Mouse (Mus musculus) CD4-positive helper T cell, adult 2 months (primary cell): Measurements from ENCODE around the gene Usf2.
"Not testable (repeated sequence)": the region's sequence is repeated elsewhere in the genome, so short reads cannot be mapped to it uniquely, and the experiment has no call there.

Experiments
- DNase-seq: peaks from one replicate; pipeline ENCODE4 v3.0.0-alpha.2; 2012; ENCODE audit warnings: low read depth, missing footprints, low spot score

Gene Usf2

GRCm38 (mm10) chr7:30958109-30958865 lies 1.7 kb upstream of the Usf2 start:
- DNase-seq, result no peak

DNA sequence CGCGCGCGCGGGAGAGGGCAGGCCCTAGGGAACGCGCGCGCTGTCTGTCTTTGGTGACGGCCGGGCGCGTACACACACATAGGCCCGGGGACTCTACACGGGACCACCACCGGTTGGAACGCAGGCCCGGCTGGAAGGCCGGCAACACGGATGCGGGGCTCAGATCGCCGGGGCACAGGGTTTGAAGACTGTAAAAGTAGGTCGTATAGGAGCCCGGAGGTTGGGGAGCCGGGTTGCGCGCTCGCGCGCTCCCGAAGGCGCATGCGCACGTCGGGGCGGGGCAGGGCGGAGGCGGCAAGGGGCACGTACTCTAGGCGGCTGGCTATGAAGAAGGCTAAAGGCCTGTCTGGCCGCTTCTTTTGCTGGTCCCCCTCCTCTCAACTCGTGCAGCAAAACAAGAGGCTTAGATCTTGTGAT lies 772 bp upstream of the Usf2 start:
- peak; percentile 94 for DNase-seq

GRCm38 (mm10) chr7:30956357-30956751 lies 249 bp downstream of the Usf2 start:
- DNase-seq, result no peak

DNA sequence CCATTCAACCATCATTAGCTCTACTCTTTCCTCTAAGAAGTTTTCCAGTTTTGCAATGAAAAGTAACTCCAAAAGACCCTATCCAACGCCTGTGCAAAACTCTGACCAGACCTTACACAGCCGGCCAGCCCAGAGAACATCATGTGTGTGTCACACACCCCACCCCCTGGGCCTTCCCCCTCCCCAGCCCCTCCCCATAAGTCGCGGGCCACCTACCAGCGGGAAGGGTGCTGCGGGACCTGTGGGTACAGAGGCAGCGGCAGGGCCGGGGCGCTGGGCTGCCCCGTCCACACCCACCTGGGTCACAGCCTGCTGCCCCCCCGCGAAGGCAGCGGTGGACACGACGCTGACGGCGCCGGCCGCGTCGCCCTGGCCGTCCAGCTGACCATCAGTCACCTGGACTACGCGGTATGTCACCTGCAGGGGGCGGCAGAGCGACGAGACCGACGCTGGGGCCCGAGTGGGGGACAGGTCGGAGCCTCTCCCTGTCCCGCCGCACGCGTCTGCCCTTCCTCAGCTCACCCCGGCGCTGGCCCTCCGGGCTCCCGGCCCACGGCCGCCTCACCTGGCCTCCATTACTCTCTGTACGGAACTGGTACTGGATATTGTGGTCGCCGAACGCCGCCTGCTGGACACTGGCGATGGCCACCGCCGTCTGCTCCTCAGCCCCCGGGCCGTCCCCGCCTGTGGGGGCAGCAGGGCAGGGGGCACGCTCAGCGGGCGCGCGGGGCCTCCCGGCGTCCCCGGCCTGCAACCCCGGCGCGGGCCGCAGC lies 833 bp downstream of the Usf2 start:
- peak; percentile 73 for DNase-seq

DNA sequence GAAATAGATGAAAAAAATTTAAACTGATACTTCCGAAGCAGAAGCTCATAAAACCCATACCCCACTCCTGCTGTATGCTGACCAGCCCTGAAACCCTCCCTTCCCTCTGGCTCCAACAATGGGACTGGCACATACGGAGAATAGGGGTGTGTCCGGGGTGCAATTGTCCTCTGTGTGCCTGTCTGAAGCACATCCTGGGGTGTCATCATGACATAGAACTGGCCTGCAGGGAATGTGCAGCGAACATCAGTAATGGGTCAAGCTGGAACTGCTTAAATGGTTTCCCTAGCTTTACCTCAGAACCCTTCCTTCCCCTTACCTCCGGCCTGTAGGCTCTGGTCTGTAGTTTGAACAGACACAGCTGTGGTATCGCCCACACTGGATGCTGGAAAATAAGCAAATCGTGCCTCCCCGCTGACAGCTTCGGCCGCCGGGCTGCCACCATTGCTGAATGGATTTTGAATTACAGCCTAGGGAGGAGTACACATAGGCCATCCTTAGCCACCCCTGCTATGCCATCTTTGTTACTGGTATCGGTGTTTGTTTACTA lies 1.6 kb downstream of the Usf2 start:
- no peak for DNase-seq

DNA sequence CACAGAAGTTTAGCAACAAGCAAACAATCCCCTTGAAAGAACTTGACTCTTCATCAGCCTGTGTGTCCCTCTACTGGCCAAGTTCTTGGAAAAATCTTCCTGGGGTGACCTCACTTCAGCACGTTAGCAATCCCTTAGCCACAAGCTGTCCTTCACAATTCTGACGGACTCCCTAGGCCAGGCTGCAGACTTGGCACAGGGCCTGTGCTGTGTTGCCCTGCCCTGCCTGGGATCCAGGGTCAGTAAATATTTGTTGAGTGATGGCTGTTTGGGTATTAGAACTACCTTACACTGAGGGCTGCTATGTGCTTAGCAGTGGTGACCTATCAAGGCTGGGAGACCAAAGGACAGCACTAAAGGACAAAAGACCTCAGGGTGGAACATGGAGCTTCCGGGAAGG lies 2.6 kb downstream of the Usf2 start:
- no peak for DNase-seq

GRCm38 (mm10) chr7:30953459-30953858 lies 3.1 kb downstream of the Usf2 start:
- no peak for DNase-seq

- no peak for DNase-seq
Observed at GRCm38 (mm10) chr7:30952441-30953265, 4.0 kb downstream of the Usf2 start.

- DNase-seq, result not testable (repeated sequence)
Observed at GRCm38 (mm10) chr7:30949902-30950301, 6.7 kb downstream of the Usf2 start.

- no peak for DNase-seq
Observed at GRCm38 (mm10) chr7:30945876-30946275, 10.7 kb downstream of the Usf2 start.

GRCm38 (mm10) chr7:30945466-30945865 lies 11.1 kb downstream of the Usf2 start:
- DNase-seq, result not testable (repeated sequence)

GRCm38 (mm10) chr7:30944706-30945105 lies 11.9 kb downstream of the Usf2 start:
- not testable (repeated sequence) for DNase-seq

- no peak for DNase-seq
Observed at GRCm38 (mm10) chr7:30943909-30944635, 12.5 kb downstream of the Usf2 start, which contains the start of gene Hamp. Hamp (minus strand) TSS chr7:30944032.

DNA sequence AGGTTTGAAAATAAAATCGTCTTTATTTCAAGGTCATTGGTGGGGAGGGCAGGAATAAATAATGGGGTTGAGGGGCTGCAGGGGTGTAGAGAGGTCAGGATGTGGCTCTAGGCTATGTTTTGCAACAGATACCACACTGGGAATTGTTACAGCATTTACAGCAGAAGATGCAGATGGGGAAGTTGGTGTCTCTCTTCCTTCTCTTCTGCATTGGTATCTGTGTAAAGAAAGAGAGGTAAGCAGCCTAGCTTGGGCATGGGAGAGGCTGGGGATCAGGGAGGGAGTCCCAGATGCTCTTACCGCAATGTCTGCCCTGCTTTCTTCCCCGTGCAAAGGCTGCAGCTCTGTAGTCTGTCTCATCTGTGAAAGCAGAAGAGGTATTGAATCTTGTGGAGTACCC lies 14.2 kb downstream of the Usf2 start:
- DNase-seq, result not testable (repeated sequence)

- peak; percentile 25 for DNase-seq
Observed at GRCm38 (mm10) chr7:30940070-30940469, 16.5 kb downstream of the Usf2 start.

- not testable (repeated sequence) for DNase-seq
Observed at GRCm38 (mm10) chr7:30935422-30936099, 21.0 kb downstream of the Usf2 start.

DNA sequence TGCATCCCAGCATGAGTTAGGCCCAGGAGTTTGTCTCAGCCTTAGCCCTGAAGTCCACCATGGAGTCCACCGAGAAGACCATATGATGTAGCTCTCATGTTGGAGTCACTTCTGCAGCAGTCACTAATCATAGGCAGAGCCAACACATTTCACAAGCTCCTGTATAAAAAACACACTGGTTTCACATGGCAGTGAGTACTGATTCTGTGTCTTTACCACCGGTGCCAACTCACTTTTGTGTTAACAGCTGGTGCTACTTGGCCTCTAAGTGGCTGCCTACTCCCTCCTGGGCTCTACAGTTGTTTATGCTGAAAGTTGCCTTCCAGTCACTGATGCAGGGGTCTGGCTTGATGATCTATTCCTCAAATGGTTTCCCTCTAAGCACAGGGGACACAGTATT lies 32.0 kb downstream of the Usf2 start, which contains the start of gene Hamp2:
Gene Hamp2, minus strand, starts transcription at position 101 of the 400 bp plus-strand sequence.
- DNase-seq, result not testable (repeated sequence)

GRCm38 (mm10) chr7:30924071-30924470 lies 32.5 kb downstream of the Usf2 start:
- no peak for DNase-seq

GRCm38 (mm10) chr7:30922490-30922889 lies 34.1 kb downstream of the Usf2 start:
- not testable (repeated sequence) for DNase-seq

DNA sequence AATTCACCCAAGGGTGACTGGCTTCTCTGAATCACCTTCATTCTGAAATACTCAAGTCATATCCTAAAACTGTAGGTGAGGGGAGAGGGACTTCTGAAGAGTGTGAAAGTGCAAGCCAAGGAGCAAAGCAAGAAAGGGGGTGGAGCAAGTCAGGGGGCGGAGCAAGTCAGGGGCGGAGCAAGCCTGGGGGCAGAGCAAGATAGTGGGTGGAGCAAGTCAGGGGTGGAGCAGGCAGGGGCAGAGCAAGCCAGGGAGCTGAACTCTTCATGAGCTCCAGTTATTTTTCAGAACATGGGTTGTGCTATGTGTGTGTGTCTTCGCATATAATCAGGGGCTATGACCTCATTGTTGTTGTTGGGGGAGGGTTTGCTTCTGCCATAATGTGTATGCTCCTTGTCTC lies 36.4 kb downstream of the Usf2 start:
- peak; percentile 32 for DNase-seq
